Mouse (Mus musculus): Measurements from ENCODE around the gene Crybb2.
"Not testable (repeated sequence)": the region's sequence is repeated elsewhere in the genome, so short reads cannot be mapped to it uniquely, and the experiment has no call there.

Gene Crybb2

DNA sequence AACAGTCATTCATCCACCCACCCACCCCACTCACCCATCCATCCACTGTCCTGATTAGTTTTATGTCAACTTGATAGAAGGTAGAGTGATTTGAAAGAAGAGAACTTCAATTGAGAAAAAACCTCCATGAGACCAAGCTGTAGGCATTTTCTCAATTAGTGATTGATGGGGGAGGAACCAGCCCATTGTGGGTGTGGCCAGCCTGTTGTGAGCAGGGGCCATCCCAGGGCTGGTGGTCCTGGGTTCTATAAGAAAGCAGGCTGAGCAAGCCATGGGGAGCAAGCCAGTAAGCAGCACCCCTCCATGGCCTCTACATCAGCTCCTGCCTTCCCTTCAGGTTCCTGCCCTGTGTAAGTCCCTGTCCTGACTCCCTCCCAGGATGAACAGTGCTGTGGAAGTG is at the start of gene Crybb2:
TSS of gene Crybb2 (minus strand) at position 101 of the 400 bp plus-strand sequence.
- DNase-seq (ENCODE audit: low spot score), result no peak

GRCm38 (mm10) chr5:113119291-113119690 is 49.4 kb upstream of the Crybb2 start:
- no peak for DNase-seq (ENCODE audit: low spot score)

DNA sequence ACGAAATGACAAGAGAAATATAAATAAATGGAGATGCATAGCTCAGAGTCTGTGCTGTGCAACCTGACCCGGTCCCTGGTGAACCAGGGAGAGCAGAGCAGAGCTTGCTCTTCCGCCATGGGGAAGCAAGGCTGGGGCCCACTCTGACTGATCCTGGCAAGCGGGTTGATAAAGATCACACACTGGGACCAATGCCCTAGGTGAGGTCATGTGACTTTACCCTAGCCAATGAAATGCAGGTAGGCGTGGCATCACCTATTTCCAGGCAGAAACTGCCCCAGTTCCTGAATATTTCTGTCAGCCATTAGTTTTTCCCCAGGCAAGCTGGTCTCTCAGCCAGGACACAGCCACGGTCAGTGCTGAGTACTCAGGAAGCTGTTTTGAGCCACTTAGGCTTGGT is 48.8 kb upstream of the Crybb2 start:
- DNase-seq (ENCODE audit: low spot score), result no peak

- no peak for DNase-seq (ENCODE audit: low spot score)
Measured at GRCm38 (mm10) chr5:113117361-113117760, 47.4 kb upstream of the Crybb2 start.

DNA sequence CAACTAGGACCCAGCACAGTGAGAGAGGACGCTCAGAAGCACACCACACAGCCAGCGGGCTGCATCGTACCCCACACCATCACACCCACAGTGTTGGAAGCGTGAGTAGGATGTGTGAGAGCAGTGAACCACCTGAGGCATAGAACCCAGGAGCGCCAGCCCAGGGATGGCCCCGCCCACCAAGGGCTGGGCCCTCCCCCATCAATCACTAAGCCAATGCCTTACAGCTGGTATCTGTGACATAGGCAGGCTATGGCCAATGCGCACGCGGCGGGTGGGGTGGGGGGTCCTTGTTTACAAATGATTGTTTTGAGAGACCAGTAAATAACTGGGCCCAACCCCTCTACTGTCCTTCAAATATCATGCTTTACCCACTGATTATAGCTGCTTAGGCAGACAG is 46.0 kb upstream of the Crybb2 start:
- no peak for DNase-seq (ENCODE audit: low spot score)

DNA sequence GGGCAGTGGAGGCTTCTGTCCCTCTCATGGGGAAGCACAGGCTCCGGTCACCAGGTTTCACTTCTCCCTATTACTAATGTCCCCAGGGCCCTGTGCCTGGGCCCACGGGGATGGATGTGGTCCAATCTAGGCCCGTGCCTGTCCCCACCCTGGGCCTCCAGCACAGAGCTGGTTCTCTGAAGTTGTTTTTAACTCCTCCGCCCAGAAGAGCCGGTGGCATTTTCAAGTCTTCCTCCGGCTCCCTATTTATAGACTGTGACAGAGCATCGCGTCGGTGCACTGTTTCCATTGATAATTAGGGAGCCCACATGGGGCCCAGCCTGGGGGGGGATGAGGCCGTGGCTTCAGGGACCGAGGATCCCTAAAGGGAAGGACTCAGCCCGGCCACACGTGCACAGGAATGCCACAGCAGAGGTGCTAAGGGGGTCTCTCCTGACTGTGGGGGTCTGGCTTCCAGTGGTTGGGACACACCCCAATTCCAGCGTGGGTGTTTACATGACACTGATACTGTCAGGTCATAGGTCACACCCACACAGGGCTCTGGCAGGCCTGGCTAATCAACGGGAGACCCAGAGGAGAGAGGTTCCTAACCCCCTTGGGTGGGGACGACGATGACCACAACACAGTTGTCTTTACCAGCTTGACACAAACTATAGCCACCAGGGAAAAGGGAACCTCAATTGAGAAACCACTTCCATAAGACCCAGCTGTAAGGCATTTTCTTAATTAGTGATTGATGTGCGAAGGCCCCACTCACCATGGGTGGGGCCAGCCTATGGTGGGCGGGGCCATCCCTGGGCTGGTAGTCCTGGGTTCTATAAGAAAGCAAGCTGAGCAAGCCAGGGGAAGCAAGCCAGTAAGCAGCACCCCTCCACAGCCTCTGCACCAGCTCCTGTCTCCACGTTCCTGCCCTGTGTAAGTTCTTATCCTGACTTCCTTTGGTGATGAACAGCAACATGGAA is 44.6 kb upstream of the Crybb2 start:
- DNase-seq (ENCODE audit: low spot score), result no peak

- no peak for DNase-seq (ENCODE audit: low spot score)
Measured at GRCm38 (mm10) chr5:113113120-113113519, 43.2 kb upstream of the Crybb2 start.

DNA sequence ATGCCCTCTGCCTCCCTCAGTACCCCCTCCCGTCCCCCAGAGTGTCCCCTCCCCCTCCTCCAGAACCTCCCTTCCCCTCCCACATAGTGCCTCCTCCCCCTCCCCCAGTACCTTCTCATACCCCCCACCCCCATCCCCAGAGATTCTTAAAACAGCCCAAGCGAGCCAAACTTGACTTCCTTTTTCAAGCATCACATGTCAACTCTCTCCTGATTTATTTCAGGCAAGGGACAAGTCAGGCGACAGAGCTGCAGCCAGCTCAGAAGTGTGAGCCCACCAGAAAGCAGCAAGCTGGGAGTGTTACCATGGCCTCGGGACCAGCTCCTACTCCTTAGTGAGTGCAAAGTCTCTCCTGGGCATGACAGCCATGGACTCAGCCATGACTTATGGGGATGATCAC is 41.4 kb upstream of the Crybb2 start:
- no peak for DNase-seq (ENCODE audit: low spot score)

GRCm38 (mm10) chr5:113110929-113111328 is 41.0 kb upstream of the Crybb2 start:
- DNase-seq (ENCODE audit: low spot score), result no peak

DNA sequence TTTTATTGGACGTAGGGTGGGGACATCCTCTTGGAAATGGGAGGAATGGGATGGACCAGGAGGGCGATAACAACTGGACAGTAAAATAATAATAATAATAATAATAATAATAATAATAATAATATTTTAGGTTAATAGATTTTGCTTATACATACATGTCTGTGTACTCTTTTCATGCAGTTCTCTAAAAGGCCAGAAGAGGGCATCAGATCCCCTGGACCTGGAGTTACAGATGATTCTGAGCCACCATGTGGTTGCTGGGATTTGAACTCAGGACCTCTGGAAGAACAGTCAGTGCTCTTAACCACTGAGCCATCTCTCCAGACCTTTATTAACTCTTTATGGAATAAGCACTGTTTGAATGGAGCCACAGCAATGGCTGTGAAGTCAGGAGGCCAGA is 39.7 kb upstream of the Crybb2 start:
- DNase-seq (ENCODE audit: low spot score), result not testable (repeated sequence)

DNA sequence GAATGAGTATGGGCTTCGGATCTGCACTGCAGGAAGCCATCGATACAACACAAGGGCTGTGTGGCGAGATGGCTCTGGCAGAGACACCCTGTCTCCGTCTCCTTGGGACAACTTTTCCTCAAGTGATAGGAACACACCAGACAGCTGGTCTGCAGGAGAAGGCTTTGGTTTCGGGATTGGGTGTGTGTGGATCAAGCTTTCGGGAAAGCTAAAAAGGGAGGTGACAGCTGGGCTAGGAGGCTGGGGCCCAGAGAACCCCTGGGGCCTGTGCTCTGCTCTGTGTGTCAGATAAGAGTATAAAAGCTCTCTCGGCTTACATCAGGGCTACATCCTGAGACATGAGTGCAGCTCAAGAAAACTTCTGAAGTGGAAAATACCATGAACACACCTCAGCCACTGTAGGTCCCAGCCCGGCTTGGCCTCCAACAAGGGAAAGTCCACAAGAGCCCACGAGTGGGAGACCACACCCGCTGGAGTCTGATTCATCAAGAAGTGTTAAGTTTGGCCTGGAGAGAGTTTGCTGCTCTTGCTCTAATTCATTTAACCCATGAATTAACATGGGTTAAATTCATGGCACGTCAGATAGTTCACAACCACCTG is 38.3 kb upstream of the Crybb2 start:
- no peak for DNase-seq (ENCODE audit: low spot score)

GRCm38 (mm10) chr5:113107709-113108108 is 37.8 kb upstream of the Crybb2 start:
- no peak for DNase-seq (ENCODE audit: low spot score)

- DNase-seq (ENCODE audit: low spot score), result no peak
Measured at GRCm38 (mm10) chr5:113106594-113106993, 36.7 kb upstream of the Crybb2 start.

GRCm38 (mm10) chr5:113105481-113105880 is 35.6 kb upstream of the Crybb2 start:
- no peak for DNase-seq (ENCODE audit: low spot score)

DNA sequence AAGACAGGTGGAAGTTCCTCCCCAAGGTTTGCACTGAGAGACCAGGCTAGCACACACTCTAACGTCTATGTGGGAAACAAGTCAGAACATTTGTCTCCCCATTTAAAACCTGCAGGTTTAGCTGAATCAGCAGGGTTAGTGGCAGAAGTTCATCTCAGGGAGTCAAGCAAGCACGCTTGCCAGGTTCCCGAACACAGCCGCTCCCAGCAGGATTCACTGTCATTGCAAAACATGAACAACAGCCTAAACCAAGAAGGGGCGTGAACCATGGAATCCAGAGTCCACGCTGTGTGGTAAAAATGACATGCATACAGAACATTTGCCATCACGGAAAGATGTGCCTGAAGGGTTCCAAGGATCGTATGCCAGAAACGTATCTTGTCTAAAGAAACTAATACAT is 35.1 kb upstream of the Crybb2 start:
- no peak for DNase-seq (ENCODE audit: low spot score)

DNA sequence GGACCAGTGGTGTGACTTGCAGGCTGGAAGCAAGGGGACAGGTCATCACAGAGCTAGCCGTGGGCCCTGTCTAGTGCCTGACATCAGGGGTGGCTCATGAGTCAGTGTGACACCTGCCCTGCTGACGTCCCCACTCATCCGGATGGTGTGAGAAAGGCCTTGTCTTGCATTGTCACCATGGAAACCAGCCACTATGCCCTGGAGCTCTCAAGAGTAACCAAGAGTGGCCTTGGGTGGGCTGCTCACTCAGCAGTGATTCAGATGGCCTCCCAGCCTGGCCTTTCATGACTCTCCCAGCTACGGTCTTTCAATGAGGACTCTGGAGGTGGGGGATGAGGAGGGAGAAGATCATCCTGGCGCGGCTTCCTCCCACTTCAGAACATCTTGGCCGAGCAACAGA is 32.5 kb upstream of the Crybb2 start:
- no peak for DNase-seq (ENCODE audit: low spot score)

- no peak for DNase-seq (ENCODE audit: low spot score)
Measured at GRCm38 (mm10) chr5:113101457-113101856, 31.5 kb upstream of the Crybb2 start.

DNA sequence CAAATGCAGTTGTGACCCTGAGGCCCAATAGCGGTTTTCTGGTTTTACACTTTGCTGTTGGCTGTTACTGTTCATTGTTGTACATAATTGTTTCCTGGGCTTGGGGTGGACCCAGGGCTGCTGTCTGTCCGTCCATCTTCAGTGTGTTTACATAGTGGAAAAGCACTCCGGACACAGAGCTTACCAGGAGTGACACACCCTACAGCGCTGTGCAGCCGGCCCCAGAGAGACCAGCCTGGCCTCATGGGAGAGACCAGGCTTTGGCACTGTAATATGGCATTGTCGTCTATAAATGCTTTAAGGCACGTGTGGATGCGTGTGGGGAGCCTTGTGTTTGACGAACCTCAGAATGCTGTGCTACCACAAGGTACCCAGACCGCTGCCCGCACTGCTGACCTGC is 30.5 kb upstream of the Crybb2 start:
- no peak for DNase-seq (ENCODE audit: low spot score)

DNA sequence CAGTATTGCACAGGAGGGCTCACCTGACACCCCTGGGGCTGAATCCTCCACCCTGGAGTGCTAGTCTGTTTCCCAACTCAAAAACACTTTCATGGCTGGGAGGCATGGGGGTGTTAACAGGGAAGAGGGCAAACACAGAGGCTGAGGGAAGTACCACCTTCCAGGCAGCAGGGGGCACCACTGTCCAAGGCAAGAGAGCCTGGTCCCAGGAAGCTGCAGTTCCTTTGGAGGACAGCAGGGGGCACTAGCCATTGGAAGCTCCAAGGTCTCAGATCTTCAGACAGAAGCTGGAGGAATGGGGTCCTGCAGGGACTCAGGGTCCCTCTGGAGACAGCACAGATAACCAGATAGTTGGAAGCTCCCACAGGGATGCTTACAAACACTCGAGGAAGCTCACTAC is 29.6 kb upstream of the Crybb2 start:
- DNase-seq (ENCODE audit: low spot score), result peak; percentile 93

- no peak for DNase-seq (ENCODE audit: low spot score)
Measured at GRCm38 (mm10) chr5:113097551-113097950, 27.6 kb upstream of the Crybb2 start.

GRCm38 (mm10) chr5:113095456-113095855 is 25.5 kb upstream of the Crybb2 start:
- no peak for DNase-seq (ENCODE audit: low spot score)

DNA sequence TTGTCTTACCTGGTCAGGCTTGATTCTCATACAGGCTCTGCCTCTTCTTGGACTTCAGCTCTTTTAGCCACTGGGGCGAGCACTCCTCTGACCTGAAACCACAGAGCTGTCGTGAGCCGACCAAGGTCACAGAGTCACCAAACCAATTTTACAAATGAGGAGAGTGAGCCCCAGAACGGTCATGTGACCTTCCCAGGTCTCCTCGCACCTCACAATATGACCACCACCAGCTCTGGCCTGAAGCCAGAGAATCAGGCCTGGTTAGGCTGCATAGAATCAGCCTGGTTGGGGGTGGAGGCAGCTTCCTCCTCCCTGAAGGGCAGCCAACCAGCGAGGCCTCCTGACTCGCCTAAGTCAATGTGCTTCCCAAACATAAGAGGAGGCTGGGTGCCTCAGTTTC is 22.5 kb upstream of the Crybb2 start:
- no peak for DNase-seq (ENCODE audit: low spot score)

- no peak for DNase-seq (ENCODE audit: low spot score)
Measured at GRCm38 (mm10) chr5:113091162-113091561, 21.2 kb upstream of the Crybb2 start.

- no peak for DNase-seq (ENCODE audit: low spot score)
Measured at GRCm38 (mm10) chr5:113090750-113091149, 20.8 kb upstream of the Crybb2 start.
